Mouse (Mus musculus) left cerebral cortex, postnatal 36 days (tissue): ENCODE data around the gene Hnrnpa2b1. TPM values are rescaled to one million over a fixed set of nuclear protein-coding genes. Genes with fewer than 3 reads are reported as not detected.

Experiments used
- DNase-seq, 2 experiments: peaks; one replicate each; pipeline ENCODE4 v3.0.0; 2021 to 2022; ENCODE audit warnings: low spot score in 2 of 2, mixed read lengths in 1 of 2
- intact Hi-C: fragments of 180-260 bp; cut with DNase I; formaldehyde crosslinking; loops from one replicate; pipeline ENCODE4 v1.15.1; 2025
- total RNA-seq, 2 experiments: library from RNA; stranded (reverse); gene quantifications; 2 replicates each; pipeline ENCODE4 v1.2.3; 2021

Gene Hnrnpa2b1
- total RNA-seq, 2 experiments from 2014 or later = 350 to 464 TPM

DNA sequence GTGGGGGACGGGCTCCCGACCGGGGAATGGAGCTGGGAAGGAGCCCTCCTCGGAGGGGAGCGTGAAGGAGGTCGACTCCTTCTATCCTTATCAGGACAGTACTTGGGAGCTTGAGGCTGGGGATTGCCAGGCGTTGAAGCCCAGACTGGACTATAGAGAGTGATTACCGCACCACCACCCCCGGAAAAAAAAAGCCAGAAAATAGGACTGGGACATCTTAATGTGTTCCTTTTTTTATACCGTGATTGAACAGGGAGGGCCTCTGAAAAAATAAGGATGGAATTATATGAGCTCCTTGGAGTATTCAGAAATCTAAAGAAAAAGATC is 1.4 kb upstream of the Hnrnpa2b1 start:
- intact Hi-C loops = loop anchor here (10.0 kb wide), 1 partner anchor 384 kb away; no protein-coding TSS in a partner anchor
- DNase-seq = no peak

GRCm38 (mm10) chr6:51470311-51471178 is 851 bp upstream of the Hnrnpa2b1 start, which contains the start of gene Cbx3:
Cbx3 (plus strand) TSS chr6:51470360.
- intact Hi-C loops = loop anchor here (10.0 kb wide), 1 partner anchor 384 kb away; no protein-coding TSS in a partner anchor
- peak; percentile 82 to 88 for DNase-seq

DNA sequence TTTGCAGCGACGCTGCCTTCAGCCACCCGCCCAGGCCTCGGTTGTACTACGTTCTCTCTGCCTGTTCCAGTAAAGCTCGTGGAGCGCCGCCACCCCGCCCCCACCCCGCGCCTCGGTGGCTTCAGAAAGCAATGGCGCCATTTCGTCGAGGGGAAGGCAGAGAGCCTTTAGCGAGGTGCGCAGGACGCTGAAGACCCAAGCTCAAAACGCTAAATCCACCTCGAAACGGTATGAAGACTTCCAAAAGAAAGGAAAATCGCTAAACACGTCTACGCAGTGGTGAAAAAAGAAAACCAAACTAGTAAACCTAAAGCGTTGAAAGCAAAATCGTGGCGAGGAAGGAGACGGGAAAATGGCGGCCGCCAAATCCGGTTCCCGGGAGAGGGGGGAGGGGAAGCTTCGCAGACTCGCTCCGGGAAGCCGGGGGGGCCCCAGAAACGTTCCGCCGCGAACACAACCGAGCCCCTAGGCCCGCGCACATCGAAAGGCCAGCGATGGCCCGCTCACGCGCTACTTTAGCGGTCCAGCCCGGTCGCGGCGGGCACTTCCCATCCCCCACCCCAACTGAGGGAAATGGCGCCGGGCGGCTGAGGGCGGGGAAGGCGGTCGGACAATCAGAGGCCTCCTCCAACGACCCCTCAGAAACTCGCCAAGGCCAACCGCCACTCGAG is 668 bp downstream of the Hnrnpa2b1 start:
- DNase-seq = peak; percentile 80 to 81
- intact Hi-C loops = loop anchor here (2.0 to 5.0 kb wide), 3 partner anchors 56 to 113 kb away; no protein-coding TSS in a partner anchor

GRCm38 (mm10) chr6:51467649-51468048 is 2.0 kb downstream of the Hnrnpa2b1 start:
- intact Hi-C loops = loop anchor here (2.0 to 5.0 kb wide), 3 partner anchors 57 to 115 kb away; no protein-coding TSS in a partner anchor
- DNase-seq = no peak

DNA sequence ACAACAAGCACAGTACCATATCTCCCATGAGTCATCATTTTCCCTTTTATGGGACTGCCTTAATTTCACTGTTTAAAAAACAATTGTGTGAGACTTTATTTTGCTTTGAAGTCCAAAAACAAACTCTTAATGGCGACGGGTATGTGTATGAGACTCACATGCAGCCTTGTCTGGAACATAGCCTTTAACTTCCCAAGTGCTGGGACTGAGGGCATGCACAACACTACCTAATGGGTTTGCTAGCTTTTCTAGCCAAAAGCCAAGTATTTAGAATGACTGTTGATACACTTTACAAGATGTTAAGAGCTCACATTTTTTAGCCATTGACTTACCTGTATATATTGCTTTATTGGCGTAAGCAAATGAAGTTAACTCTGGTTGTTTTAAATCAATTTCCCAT is 9.3 kb downstream of the Hnrnpa2b1 start:
- no peak for DNase-seq
- intact Hi-C loops = no loop called here

DNA sequence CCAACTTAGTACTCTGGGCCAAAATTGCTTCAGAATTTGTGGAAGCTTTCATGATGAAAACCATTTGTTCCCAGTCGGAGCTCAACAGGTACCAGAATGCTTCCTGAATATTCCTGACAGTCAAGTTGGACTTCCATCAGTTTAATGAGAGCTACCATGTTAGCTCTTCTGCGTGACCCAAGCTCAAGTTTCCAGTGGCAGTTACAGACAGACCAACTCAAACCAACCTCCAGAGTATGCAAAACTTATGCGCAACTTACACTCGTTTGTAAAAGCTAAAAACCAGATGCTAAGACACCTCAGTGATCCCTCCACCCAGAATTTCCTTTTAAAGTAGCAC is 9.7 kb downstream of the Hnrnpa2b1 start:
- intact Hi-C loops = no loop called here
- no peak for DNase-seq

DNA sequence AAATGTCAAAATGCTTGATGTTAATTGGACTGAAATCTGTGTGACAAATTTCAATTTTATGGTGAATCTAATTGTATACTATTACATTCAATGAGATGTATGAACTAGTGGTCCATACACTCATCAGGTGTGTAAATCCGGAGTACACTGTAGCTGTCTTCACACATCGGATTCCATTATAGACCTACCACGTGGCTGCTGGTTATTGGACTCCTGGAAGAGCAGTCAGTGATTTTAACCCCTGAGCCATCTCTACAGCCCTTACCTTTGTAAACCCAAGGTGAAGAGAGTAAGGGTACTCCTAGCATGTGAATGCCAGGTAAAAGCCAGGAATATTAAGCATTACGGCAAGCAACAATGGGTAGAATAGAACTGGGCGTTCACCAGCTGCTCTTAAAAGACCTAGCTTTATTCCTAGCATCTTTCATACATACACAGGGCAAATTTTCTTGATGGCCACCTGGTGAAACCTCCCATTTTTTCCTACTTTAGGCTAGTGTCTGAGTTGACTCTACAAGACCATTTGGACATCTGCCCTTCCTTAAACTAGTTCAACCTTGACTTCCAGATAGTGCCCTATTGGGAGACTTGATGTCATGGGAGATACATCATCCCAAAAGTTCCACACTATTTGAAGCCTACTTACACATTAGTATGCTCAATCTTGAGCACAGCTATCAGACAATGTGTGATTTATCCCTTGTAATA is 10.2 kb downstream of the Hnrnpa2b1 start:
- intact Hi-C loops = no loop called here
- DNase-seq = no peak

GRCm38 (mm10) chr6:51458925-51459312 is 10.8 kb downstream of the Hnrnpa2b1 start:
- no peak for DNase-seq
- intact Hi-C loops = no loop called here

- intact Hi-C loops = no loop called here
- DNase-seq = no peak
Observed at GRCm38 (mm10) chr6:51457770-51458387, 11.8 kb downstream of the Hnrnpa2b1 start.

- intact Hi-C loops = no loop called here
- no peak for DNase-seq
Observed at GRCm38 (mm10) chr6:51457283-51457682, 12.4 kb downstream of the Hnrnpa2b1 start.

DNA sequence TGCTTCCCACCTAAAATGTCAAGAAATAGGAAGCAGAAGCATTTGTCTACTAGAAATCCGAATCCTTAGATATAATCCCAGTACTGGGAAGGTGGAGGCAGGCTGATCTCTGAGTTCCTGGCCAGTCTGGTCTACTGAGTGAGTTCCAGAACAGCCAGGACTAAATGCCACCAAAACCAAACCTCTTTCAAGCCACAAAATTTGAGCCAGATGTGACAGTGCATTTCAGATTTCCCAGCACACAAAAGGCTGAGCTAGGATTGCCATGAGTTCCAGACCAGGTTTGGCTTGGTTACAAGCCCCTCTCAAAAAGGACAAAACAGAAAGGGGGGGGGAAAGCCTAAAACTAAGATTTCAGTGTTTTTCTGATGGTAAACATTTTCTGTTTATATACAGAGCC is 13.5 kb downstream of the Hnrnpa2b1 start:
- DNase-seq = no peak
- intact Hi-C loops = no loop called here

- intact Hi-C loops = no loop called here
- no peak for DNase-seq
Observed at GRCm38 (mm10) chr6:51454949-51455348, 14.7 kb downstream of the Hnrnpa2b1 start.

DNA sequence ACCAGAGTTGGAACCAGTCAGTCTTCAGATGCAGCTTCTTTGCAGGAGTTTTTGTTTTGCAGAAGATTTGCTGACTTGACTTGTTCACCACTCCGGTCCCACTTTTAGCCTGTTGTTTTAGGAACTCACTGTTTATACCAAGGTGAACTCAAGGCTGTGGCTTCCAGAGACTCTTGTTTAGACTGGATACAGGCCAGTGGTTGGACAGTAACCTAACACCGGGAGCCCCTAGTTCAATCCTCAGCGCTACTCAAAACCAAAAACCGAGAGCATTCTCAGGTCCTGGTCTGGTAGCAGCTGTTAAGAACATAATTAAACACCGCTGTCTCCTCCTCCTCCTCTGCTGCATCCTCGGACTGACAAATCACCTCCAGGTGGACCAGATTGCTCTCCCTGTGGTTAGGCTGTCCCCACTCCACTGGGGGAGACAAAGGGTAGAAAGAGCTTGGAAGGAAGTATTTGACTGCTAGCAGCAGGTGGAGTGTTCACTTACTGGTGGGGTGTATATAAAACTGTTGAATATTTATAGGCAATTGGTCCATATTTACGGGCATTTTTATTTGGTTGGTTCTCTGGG is 16.7 kb downstream of the Hnrnpa2b1 start:
- no peak for DNase-seq
- intact Hi-C loops = no loop called here

DNA sequence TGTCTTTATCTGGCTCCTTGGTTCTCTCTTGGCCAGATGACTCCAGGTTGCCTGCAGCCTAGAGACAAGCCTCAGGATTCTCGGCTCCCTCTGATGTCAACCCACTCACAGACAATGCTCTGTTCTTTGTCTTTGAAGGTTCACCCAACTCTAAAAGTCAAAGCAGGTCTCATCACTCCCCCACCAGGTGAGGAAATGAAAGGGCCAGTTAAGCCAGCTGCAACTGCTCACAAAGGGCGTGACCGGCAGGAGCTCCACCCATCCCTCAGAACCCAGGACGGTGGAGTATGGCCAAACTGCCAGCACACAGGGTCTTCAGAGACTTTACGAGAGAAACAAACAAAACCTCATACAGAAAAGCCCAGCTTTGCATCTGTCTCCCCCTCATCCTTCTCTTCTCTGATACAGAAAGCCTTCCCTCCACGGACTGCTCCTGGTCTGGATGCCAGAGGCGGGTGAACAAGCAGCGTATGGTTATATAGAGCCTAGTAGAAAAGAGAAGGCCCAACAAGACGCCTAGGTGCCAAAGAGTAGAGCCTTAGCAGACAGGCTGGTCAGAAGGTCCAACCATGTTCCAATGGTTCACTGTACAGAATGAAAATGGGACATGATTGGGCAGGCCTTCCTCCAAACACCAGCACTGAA is 27.4 kb downstream of the Hnrnpa2b1 start:
- intact Hi-C loops = no loop called here
- DNase-seq = no peak

GRCm38 (mm10) chr6:51438826-51439330 is 30.8 kb downstream of the Hnrnpa2b1 start:
- DNase-seq = no peak
- intact Hi-C loops = no loop called here

GRCm38 (mm10) chr6:51437665-51438064 is 32.0 kb downstream of the Hnrnpa2b1 start:
- intact Hi-C loops = no loop called here
- no peak for DNase-seq

DNA sequence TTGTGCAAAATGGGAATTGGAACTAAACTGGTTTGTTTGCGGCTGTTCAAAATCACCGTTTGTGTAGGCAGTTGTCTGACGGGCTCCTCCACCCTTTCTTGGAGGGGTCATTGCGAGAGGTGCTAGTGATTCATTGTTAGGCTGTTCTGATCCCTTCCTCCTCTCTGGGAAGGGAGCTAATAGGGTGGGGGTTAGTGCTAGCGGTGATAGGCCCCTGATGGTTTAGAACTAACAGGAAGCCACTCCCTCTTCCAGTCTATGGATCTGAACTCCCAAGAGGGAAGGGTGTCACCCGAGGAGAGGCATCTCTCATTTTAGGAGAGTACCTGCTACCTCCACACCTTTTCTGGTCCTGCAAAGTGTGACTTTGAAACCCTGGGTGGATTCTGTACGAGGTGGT is 35.4 kb downstream of the Hnrnpa2b1 start:
- intact Hi-C loops = loop anchor here (5.0 kb wide), 1 partner anchor 42 kb away; no protein-coding TSS in a partner anchor
- no peak for DNase-seq

- intact Hi-C loops = loop anchor here (5.0 kb wide), 1 partner anchor 40 kb away; no protein-coding TSS in a partner anchor
- peak in 1 of 2 experiments; percentile 31 for DNase-seq
Observed at GRCm38 (mm10) chr6:51432535-51433397, 36.9 kb downstream of the Hnrnpa2b1 start, which contains the start of gene Nfe2l3. Nfe2l3 (plus strand) TSS chr6:51432670.
